Mouse (Mus musculus): ENCODE data around the gene Pla2g6. TPM values are rescaled to one million over a fixed set of nuclear protein-coding genes. Genes with fewer than 3 reads are reported as not detected.

Gene Pla2g6
- 13.6 and 14.8 TPM in 2 replicates for polyA plus RNA-seq (2015; fragmentation: Nextera tagmentation; extraction: Ambion mirVana)

GRCm38 (mm10) chr15:79328058-79328938 lies at the start of gene Pla2g6:
Gene Pla2g6 (minus strand): TSS chr15:79328390.

DNA sequence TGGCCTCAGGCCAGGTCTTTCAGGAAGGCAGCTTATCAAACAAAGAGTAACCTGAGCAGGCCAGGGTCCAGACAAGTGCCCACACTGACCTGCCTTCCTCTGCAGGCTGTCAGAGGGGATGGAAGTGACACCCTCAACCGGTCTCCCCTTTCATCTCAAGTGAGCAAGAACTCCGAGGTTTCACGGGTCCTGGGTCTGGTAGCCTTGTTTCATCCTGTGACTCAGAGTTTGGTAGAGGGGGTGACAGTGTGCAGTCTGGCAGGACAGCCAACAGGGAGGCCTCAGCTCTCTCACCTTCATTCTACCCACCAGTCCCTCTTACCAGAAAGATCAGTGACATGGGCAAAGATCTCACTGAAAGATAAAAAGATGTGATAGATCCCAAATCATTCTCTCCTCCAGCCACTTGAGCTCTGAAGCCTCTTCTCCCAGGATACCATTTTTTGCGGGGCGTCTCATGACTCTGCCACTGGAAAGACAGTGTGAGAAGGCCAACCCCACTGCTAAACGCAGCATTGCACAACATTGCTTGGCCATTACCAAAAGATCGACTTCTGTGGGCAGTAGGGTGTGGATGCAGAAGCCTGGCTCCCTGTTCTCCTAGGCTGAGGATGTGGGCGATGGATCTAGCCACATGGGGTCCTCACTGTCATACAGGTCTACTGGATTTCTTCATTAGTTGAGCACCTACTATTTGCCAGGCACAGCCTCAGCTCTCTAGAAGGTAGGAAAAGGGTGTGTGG lies 18.0 kb upstream of the Pla2g6 start, which contains the start of gene Maff:
Gene Maff (plus strand): TSS at position 571 of the 743 bp plus-strand sequence.

DNA sequence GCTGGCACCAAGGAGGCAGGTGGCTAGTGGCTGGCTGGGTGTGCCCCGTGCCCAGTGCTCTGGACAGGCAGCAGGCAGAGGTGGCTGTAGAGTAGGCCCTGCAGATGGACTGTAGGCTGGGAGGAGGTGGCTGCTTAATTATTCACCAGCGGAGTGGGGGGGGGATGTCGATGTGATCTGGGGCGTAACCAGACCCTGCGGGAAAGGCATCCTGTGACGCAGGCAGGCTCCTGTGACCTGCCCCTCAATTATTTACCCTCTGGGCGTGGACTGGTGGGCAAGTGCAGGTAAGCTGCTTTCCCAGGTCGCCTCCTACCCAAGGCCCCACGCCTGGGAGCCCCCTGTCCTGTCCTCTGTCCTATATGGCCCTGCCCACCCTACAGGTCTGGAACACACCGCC lies 42.8 kb downstream of the Pla2g6 start, which contains the start of gene Baiap2l2:
Gene Baiap2l2 (minus strand): TSS at position 139 of the 400 bp plus-strand sequence.

DNA sequence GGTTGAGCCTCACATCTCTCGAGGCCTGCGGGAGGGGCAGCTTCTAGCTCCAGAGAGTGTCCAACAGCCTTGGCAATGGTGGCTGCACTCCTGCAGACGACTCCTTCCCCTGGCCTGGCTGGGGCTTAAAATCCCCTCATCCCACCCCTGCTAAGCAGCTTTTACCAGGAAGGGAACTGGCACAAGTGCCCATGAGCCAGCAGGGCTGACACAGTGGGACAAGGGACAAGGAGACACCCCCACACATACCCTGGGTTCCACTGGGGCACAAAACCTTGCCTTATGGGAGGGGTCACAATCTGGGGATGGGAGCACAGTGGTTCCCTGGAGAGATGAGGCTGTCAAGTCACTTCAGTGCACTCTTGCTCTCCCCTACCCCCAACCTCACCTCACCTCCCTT lies 73.5 kb downstream of the Pla2g6 start, which contains the start of gene Slc16a8:
Gene Slc16a8 (minus strand): TSS at position 101 of the 400 bp plus-strand sequence.

MicroRNA genes within 50 kb of the gene (microRNA counts, 519-probe panel; counts per million panel counts)
- 40.5 counts per million for microRNA mmu-miR-1943

Small RNAs within 50 kb of the gene (microRNA-seq; reads per million reads assigned to microRNA genes)
- gene Mir1943: 1.2 reads per million

Other genes starting within 250 kb of the Pla2g6 start
- gene Micall1, start 219.5 kb downstream of the Pla2g6 start, polyA plus RNA-seq (2015; fragmentation: Nextera tagmentation; extraction: Ambion mirVana): 10.2 and 12.5 TPM in 2 replicates
- gene Polr2f, start 187.4 kb downstream of the Pla2g6 start, polyA plus RNA-seq (2015; fragmentation: Nextera tagmentation; extraction: Ambion mirVana): 322 and 359 TPM in 2 replicates
- gene 1700088E04Rik, start 187.1 kb downstream of the Pla2g6 start, polyA plus RNA-seq (2015; fragmentation: Nextera tagmentation; extraction: Ambion mirVana): 15.8 and 18.5 TPM in 2 replicates
- 28.5 and 31.4 TPM in 2 replicates for gene Sox10, start 163.2 kb downstream of the Pla2g6 start, polyA plus RNA-seq (2015; fragmentation: Nextera tagmentation; extraction: Ambion mirVana)
- gene Pick1, start 99.2 kb downstream of the Pla2g6 start, polyA plus RNA-seq (2015; fragmentation: Nextera tagmentation; extraction: Ambion mirVana): 68.4 and 81.9 TPM in 2 replicates
- 1.1 and 1.3 TPM in 2 replicates for gene Gm49486, start 99.0 kb downstream of the Pla2g6 start, polyA plus RNA-seq (2015; fragmentation: Nextera tagmentation; extraction: Ambion mirVana)
- gene Slc16a8, start 73.6 kb downstream of the Pla2g6 start, polyA plus RNA-seq (2015; fragmentation: Nextera tagmentation; extraction: Ambion mirVana): 0.39 and 0.43 TPM in 2 replicates
- 11.4 TPM in 2 replicates for gene Baiap2l2, start 42.9 kb downstream of the Pla2g6 start, polyA plus RNA-seq (2015; fragmentation: Nextera tagmentation; extraction: Ambion mirVana)
- gene Maff, start 18.2 kb upstream of the Pla2g6 start, polyA plus RNA-seq (2015; fragmentation: Nextera tagmentation; extraction: Ambion mirVana): 0.83 and 1.8 TPM in 2 replicates
- gene Tmem184b, start 75.2 kb upstream of the Pla2g6 start, polyA plus RNA-seq (2015; fragmentation: Nextera tagmentation; extraction: Ambion mirVana): 31.7 and 37.2 TPM in 2 replicates
- gene Csnk1e, start 127.2 kb upstream of the Pla2g6 start, polyA plus RNA-seq (2015; fragmentation: Nextera tagmentation; extraction: Ambion mirVana): 143 and 160 TPM in 2 replicates
- gene Kcnj4, start 176.9 kb upstream of the Pla2g6 start, polyA plus RNA-seq (2015; fragmentation: Nextera tagmentation; extraction: Ambion mirVana): 0.06 TPM in 1 of 2 replicates, not detected in the other
- 13.5 and 15.0 TPM in 2 replicates for gene Kdelr3, start 188.0 kb upstream of the Pla2g6 start, polyA plus RNA-seq (2015; fragmentation: Nextera tagmentation; extraction: Ambion mirVana)
- 34.7 and 43.4 TPM in 2 replicates for gene Ddx17, start 218.4 kb upstream of the Pla2g6 start, polyA plus RNA-seq (2015; fragmentation: Nextera tagmentation; extraction: Ambion mirVana)

All from neural tube, postnatal 0 days (tissue).